Mouse (Mus musculus) mesoderm, embryonic 11.5 days (tissue): Measurements from ENCODE around the gene Eme1.
"Not testable (repeated sequence)": the region's sequence is repeated elsewhere in the genome, so short reads cannot be mapped to it uniquely, and the experiment has no call there.

Source experiments
- DNase-seq: peaks from one replicate; pipeline ENCODE4 v3.0.0-alpha.2; 2012; ENCODE audit warnings: low read depth, low spot score

The Eme1 gene

GRCm38 (mm10) chr11:94653663-94654436 is at the start of gene Eme1, which contains the start of gene Mrpl27:
Gene Eme1 (minus strand): TSS chr11:94653964.
Gene Mrpl27 (plus strand): TSS chr11:94653767.
- peak; percentile 77 for DNase-seq

DNA sequence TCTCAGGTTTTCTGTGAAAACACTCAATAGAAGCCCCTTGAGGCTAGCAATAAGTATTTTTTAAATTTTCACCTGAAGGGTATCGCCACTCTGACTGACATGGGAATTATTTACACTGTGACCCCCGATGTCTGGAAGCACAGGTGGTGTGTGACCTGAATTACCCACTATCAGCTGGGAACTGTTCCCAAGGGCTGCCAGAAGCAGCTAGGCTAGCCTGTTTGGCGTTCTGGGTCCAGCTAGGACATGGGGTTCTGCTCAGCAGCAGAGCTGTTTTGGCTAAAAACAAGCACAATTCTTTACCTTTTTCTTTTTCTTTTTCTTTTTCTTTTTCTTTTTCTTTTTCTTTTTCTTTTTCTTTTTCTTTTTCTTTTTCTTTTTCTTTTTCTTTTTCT is 48.4 kb upstream of the Eme1 start:
- DNase-seq, result no peak

DNA sequence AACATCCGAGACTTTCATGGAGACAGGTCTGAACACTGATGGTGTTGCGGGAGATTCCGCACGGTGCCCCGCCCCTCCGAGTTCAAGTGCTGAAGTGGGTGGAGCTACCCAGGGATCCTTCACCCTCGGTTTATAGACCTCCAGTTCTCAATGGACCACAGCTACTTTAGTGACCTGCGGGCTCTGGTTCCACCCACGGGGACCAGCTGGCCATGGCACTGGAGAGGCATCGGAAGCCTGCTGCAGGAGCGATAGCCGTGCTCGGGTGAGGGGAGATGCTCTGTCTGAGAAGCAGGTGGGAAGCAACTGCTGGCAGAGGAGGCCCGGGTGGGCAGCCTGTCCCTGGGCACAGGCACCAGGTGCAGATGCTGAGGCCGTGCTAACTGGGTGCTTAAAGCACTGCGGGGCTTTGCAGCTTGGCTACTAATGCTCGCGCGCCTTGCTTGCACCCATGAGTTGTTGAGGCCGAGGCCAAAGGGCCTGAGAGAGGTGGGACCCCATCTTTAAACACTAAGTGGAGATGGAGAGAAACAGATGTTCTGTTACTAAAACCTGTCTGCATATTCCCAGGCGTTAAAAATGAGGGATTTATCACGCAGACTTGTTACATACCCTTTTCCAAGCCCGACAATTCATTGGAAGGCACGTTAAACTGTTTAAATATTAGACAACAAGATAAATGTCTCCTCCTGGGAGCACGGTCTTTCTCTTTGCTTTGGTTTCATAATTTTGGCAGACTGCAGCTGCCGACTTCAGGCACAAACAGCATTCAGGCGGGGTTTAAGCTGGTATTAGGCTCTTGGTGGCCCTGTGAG is 47.8 kb upstream of the Eme1 start:
- DNase-seq, result peak; percentile 29

DNA sequence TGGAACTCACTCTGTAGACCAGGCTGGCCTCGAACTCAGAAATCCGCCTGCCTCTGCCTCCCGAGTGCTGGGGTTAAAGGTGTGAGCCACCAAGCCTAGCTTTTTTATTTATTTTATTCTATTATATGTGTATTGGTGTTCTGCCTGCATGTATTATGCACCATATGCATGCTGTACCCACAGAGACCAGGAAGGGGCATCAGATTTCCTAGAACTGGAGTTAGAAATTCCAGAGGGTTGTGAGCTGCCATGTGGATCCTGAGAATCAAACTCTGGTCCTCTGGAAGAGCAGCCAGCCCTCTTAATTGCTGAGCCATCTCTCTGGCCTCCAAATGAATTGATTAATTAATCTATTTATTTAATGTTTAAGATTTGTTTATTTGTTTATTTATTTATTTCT is 45.6 kb upstream of the Eme1 start:
- DNase-seq, result no peak

DNA sequence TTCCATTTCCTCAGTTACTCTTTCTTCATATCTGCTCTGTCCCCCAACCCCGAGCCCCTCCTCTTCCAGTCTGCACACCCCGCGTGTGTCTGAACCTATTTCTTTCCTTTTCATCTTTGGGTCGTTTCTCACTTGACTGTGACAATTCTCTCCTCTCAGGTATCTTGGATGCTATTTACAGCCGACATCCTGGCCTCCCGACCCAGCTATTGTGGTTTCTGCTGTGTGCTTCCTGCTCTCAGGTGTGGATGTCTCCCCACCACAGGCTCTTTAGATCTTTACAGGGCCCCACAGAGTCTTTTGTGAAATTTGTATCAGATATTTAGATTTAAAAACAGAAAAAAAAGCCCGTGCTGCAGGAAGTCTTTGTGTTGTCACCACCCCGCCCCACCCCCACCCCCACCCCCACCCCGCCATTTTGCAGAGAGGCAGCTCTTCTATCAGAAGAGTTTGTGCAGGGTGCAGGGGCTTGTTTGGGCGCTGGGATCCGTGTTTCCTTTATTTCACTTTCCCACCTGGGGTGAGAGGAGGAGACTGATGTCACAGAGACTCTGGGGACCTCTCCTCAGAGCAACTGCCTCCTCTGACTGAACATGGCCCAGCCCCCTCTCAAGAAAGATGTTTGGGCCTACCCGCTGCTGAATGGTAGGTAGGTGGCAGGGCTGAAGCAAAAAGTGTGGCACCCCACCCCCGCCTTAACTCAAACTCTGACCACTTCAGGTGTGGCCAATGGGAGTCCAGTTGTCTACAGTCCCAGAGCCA is 44.1 kb upstream of the Eme1 start:
- no peak for DNase-seq

DNA sequence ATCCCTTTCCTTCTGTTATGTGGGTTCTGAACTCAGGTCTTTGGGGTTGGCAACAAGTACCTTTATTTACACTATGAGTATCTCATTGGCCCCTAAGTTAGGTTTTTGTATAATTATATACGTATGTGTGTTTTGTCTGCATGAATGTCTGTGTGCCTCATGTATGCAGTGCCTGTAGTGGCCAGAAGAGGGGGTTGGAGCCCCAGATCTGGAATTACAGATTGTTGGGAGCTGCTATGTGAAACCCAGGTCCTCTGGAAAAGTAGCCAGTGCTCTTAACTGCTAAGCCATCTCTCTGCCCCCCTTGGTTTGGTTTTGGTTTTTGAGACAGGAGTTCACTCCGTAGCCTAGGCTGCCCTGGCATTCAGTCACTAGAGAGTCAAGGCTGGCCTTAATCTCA is 43.4 kb upstream of the Eme1 start:
- DNase-seq, result no peak

- no peak for DNase-seq
Observed at GRCm38 (mm10) chr11:94695508-94695907, 41.7 kb upstream of the Eme1 start.

- not testable (repeated sequence) for DNase-seq
Observed at GRCm38 (mm10) chr11:94692502-94692901, 38.7 kb upstream of the Eme1 start.

- DNase-seq, result no peak
Observed at GRCm38 (mm10) chr11:94687178-94687577, 33.4 kb upstream of the Eme1 start.

GRCm38 (mm10) chr11:94682427-94682826 is 28.7 kb upstream of the Eme1 start:
- DNase-seq, result no peak

- no peak for DNase-seq
Observed at GRCm38 (mm10) chr11:94681640-94682039, 27.9 kb upstream of the Eme1 start.

GRCm38 (mm10) chr11:94680639-94681038 is 26.9 kb upstream of the Eme1 start:
- no peak for DNase-seq

DNA sequence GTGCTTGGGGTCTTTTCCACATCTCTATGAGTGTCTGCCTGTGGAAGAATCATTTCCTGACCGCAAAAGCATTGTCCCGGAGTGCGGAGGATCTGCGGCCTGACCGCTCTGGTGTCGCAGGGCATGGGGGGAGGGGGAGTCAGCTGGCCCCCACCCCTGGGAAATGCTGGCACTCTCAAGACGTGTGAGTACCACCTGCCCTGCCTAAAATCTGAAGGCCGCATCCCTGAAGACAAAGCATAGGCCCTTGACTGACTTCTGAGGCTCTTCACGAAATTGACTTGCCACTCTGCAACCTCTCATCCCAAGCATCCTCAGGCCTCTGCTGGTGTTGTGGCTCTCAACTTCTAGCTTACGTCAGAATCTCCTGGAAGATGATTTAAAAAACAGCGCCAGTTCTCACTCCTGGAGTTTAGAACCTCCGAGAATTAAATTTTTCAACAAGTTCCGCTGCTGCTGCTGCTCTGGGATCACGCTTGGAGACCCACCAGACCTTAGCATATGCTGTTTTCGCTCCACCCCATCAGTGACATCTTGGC is 23.9 kb upstream of the Eme1 start:
- no peak for DNase-seq

- DNase-seq, result peak; percentile 95
Observed at GRCm38 (mm10) chr11:94676754-94677606, 23.2 kb upstream of the Eme1 start, which contains the start of gene Xylt2. Gene Xylt2 (minus strand): TSS chr11:94677515.

DNA sequence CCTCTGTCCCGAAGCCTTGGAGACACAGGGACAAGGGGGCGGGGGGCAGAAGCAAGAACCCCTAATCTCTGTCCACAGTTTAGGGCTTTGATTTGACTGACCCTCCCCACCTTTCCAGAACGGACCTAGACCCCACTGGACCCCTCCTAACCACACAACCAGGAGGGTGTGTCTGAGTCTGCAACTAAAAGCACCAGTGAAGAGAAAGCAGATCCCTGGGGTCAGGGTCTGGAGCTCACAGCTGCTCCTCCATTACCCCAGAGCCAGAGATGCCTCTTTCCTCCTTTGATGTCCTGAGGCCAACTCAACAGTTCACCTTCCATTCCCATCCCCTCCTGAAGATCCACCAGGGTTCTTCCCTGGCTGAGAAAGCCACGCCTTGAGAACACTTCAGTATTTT is 22.5 kb upstream of the Eme1 start:
- DNase-seq, result no peak

- no peak for DNase-seq
Observed at GRCm38 (mm10) chr11:94675446-94675845, 21.7 kb upstream of the Eme1 start.

DNA sequence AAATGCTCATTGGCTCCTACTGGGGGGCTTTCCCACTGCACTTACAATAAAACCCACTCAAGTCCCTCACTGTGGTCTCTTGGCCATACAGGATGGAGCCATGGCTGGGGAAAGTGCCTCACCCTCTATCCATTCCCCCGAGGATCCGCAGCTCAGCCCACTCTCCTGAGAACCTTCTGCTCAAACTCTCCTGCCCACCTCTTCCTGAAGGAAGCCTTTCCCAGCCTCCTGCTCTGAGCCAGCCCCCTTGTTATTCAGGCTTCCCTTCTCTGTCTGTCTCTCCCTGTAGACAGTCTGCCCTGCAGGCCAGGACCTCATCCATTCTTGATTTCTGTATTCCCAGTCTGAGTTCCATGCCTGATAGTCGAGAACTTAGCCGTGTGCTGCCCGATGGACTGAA is 21.2 kb upstream of the Eme1 start:
- no peak for DNase-seq

DNA sequence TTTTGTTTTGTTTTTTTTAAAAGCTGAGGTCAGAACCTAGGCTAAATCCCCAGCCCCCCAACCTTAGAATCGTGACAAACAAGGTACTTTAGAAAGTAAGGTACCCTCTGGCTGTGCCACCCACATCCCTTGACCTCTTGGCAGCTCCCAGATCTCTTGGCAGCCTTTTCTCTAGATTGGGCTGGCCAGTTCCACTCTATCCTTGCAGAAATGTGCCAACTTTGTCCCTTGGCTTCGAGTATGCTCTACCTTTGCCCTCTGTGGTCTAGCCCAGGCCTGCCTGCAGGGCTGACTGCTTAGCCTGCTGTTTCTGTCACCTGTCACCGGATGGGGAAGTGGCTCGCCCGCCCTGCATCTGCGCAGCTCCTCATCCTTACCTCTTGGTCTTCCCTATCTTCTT is 11.5 kb upstream of the Eme1 start:
- no peak for DNase-seq

GRCm38 (mm10) chr11:94661344-94661743 is 7.6 kb upstream of the Eme1 start:
- DNase-seq, result no peak

DNA sequence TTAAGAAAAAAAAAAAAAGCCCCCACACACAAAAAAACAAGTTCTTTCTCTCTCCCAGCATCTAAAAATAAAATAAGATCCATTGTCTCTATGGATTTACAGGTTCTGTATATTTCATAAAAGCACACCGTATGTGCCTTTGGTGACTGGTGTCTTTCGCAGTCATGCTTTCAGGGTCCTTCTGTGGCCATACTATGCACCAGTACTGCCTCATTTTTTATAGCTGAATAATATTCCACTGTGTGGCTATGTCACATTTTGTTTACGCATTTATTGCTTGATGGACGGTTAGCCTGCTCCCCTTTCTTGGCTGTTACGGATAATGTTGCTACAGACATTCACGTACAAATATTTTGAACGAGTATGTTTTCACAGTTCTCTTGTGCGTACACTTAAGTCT is 791 bp downstream of the Eme1 start:
- no peak for DNase-seq

DNA sequence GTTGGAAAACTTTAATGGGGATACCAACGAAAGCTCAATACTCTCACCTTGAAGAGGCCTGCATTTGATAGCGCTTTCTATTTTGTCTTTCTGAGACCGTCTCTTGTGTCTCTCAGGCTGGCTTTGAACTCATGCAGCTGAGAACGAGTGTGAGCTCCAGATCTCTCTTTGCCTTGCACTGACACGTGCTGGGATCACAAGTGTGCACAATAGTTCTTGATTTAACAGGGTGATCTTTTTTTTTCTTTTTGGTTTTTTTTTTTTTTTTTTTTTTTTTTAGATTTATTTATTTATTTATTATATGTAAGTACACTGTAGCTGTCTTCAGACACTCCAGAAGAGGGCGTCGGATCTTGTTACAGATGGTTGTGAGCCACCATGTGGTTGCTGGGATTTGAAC is 2.5 kb downstream of the Eme1 start:
- DNase-seq, result not testable (repeated sequence)
